Mouse (Mus musculus) lung, embryonic 16.5 days (tissue): ENCODE measurements around the gene Glyatl3. TPM values are rescaled to one million over a fixed set of nuclear protein-coding genes. Genes with fewer than 3 reads are reported as not detected.

Experiments used
- ATAC-seq: fragments of 200-750 bp; cut with Nextera tagmentation; 2 replicates; pipeline ENCODE4 v1.8.0; 2017; ENCODE audit warnings: low read depth, mild to moderate bottlenecking, moderate library complexity
- H3K27ac ChIP-seq: fragments of 300-500 bp; sonication (generic); 2 replicates; pipeline ENCODE4 v1.5.1; 2014; ENCODE audit warnings: mild to moderate bottlenecking, control low read depth, low read length
- H3K27me3 ChIP-seq: fragments of 300-500 bp; sonication (generic); 2 replicates; pipeline ENCODE4 v1.6.1; 2014; ENCODE audit warnings: low read depth, low read length, mixed read lengths; ENCODE audit not compliant: control insufficient read depth, insufficient read depth
- H3K36me3 ChIP-seq: fragments of 300-500 bp; sonication (generic); 2 replicates; pipeline ENCODE4 v1.6.1; 2014; ENCODE audit warnings: low read length; ENCODE audit not compliant: control insufficient read depth, insufficient read depth
- H3K4me1 ChIP-seq: fragments of 300-500 bp; sonication (generic); replicated peaks from 2 replicates; pipeline ENCODE4 v1.6.1; 2014; ENCODE audit warnings: low read length, mixed read lengths; ENCODE audit not compliant: control insufficient read depth, insufficient read depth
- H3K4me2 ChIP-seq: fragments of 300-500 bp; sonication (generic); 2 replicates; pipeline ENCODE4 v1.6.1; 2014; ENCODE audit warnings: low read depth, low read length, control low read depth
- H3K4me3 ChIP-seq: fragments of 300-500 bp; sonication (generic); 2 replicates; pipeline ENCODE4 v1.5.1; 2014; ENCODE audit warnings: mild to moderate bottlenecking, low read length, control low read depth
- H3K9ac ChIP-seq: fragments of 300-500 bp; sonication (generic); 2 replicates; pipeline ENCODE4 v1.6.1; 2014; ENCODE audit warnings: low read length, control low read depth
- H3K9me3 ChIP-seq: fragments of 300-500 bp; sonication (generic); 2 replicates; pipeline ENCODE4 v1.6.1; 2016; ENCODE audit warnings: low read length; ENCODE audit not compliant: control insufficient read depth
- WGBS: fragments of 180-500 bp; shearing (Covaris S2); extraction: QIAGEN DNeasy Blood & Tissue Kit; methylation state at CpG from one replicate; pipeline ENCODE4 v1.1.7; 2014; 5-methylcytosine and 5-hydroxymethylcytosine counted together
- polyA plus RNA-seq: library from polyadenylated mRNA; unstranded; fragments of >200 nt; fragmentation: Nextera tagmentation; extraction: Ambion mirVana; gene quantifications from 2 replicates; pipeline ENCODE4 v1.2.1, GENCODE M21; 2015

Gene Glyatl3
- polyA plus RNA-seq, 1 experiment from 2014 or later: not detected

DNA sequence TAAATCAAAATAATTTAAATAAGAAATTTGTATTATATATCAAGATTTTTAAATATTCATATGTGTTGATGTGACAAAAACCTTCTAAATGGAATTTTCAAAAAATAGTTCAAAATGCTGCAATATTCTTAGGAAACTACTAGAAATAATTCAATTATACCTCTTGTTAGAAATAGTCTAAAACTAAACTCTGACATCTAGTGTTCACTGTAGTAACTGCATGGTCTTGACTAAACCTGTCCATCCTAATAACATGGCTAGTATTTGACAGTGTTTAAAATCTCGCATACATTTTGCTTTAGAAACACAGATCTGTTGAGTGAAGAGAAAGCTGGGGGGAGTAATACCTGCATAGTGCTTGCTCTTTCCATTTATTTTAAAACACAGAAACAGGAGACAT lies 17.3 kb downstream of the Glyatl3 start:
- Histone ChIP-seq H3K4me1 (no peaks in the 10 kb centered on the region), H3K27me3 (no peaks in the 10 kb centered on the region), H3K4me2 (no peak overlapping the region), H3K4me3 (no peak overlapping the region), H3K9me3 (no peaks in the 10 kb centered on the region), H3K27ac (no peak overlapping the region), H3K36me3 (no peaks in the 10 kb centered on the region), H3K9ac (no peak overlapping the region)
- ATAC-seq: no peak
- 56% methylated on average over 1 of the region's 1 CpGs for WGBS

DNA sequence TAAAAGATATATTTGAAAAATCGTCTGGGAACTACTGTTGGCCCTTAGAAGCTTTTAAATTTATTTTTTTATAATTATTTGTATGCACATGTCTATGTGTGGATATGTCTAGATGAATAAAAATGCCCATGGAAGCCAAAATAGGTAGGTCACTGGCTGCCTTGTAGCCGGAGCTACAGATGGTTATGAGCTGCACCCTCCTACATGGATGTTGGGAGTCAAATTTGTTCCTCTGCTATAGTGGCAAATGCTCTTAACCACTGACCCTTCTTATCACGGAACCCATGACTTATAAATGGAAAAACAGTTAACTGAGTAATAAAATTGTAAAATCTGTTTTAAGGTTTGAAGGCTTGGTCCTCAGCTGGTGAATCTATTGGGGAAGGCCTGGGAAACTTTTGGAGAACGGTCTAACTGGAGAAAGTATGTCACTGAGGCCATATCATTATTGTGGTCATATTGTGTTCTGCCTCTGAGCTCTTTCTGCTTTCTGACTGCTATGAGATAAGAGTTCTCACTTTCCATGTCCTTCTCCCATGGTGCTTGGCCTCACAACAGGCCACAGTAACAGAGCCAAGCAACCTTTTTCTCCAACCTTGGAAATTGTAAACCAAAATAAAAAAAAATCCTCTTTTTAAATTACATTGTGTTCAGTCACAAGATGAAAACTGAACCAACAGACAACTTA lies 26.2 kb downstream of the Glyatl3 start:
- Histone ChIP-seq H3K4me3 (no peak overlapping the region), H3K27me3 (no peaks in the 10 kb centered on the region), H3K36me3 (no peaks in the 10 kb centered on the region), H3K9me3 (no peaks in the 10 kb centered on the region), H3K4me1 (no peaks in the 10 kb centered on the region), H3K4me2 (no peak overlapping the region), H3K27ac (no peak overlapping the region), H3K9ac (no peak overlapping the region)
- WGBS: 77% methylated on average over 4 of the region's 4 CpGs
- ATAC-seq: no peak

DNA sequence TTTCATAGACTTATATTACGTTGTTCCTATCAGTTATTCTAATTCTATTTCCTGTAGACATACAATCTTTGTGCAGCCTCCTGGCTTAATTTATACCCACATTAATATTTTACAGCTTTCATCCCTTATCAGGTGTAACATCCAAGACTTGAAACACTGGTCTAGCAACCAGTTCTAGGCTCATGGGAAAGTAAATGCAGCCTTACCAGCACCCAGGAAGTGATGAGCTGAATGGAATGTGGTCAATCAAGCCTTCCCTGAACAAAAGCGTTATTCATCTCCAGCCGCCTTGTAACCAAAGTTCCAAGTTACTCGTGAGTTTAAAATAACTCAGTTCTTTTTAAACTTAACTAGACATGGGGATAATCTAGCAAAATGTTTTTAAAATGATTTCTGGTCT lies 29.0 kb downstream of the Glyatl3 start:
- Histone ChIP-seq H3K9ac (no peak overlapping the region), H3K27ac (no peak overlapping the region), H3K27me3 (no peaks in the 10 kb centered on the region), H3K4me2 (no peak overlapping the region), H3K4me1 (no peaks in the 10 kb centered on the region), H3K36me3 (no peaks in the 10 kb centered on the region), H3K9me3 (no peaks in the 10 kb centered on the region), H3K4me3 (no peak overlapping the region)
- WGBS: 54% methylated on average over 4 of the region's 4 CpGs
- ATAC-seq: no peak

DNA sequence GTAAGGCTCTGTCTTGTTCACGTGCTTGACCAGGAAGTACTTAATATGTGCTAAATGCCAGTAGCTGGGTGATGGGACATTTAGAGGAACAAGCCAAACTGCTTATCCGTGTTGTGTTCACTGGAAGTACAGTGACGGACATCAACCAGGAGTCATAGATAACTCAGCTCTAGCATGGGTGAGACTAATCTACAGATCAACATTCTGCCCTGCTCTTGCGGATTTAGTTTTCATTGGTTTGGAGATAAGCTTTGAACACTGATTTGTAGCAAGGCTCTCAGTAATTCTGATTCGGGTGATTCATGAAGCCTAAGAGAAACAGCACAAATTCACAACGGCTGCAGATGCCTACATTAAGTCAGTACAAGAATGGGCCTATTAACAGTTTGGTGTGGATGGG lies 32.0 kb downstream of the Glyatl3 start:
- Histone ChIP-seq H3K4me1 (no peaks in the 10 kb centered on the region), H3K9ac (no peak overlapping the region), H3K27ac (no peak overlapping the region), H3K9me3 (no peaks in the 10 kb centered on the region), H3K27me3 (no peaks in the 10 kb centered on the region), H3K4me2 (no peak overlapping the region), H3K4me3 (no peak overlapping the region), H3K36me3 (no peaks in the 10 kb centered on the region)
- 86% methylated on average over 6 of the region's 6 CpGs for WGBS
- no peak for ATAC-seq

DNA sequence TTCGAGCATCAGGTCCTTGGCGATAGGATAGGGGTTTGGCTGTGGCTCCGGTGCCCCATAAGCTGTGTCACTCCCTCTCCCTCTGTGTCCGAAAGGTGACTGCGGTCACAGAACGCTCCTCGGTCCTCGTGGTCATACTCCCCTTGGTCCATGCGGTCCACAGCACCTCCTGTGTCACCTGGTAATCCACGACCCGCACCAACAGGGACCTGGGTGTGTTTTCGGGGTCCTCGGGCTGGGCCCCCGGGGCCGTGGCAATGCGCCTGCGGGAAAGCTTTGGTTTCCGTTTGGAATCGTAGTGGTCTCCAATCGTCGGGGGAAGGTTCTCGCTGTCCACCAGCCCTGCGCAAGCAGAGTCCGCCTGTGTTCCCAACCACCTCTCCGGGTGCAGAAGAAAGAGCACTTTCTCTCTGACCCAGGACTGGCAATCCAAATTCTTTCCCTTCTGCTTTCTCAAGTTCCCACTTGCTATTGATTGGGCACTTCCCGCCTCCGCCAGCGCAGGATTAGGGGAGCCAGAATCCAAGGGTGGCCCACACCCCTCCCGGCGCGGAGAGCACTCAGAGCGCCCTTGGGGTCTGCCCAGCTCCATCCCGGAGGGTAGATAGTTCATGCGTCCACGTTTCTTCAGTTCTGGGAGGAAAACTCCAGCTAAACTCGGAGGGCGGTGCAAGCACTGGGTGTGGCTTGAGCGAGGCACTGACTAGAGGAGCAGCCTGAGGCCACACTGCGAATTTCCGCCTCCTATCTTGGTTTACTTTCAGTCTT lies 34.0 kb downstream of the Glyatl3 start, which contains the start of gene 9130008F23Rik:
9130008F23Rik (minus strand) TSS at position 636 of the 768 bp plus-strand sequence.
- Histone ChIP-seq H3K36me3 (no peaks in the 10 kb centered on the region), H3K4me2 (peak within 1 kb of the TSS; percentile 74), H3K27me3 (no peaks in the 10 kb centered on the region), H3K9me3 (no peaks in the 10 kb centered on the region), H3K4me1 (peaks cover 4% of the 10 kb centered on the region; the same call in 1 of the 2 replicates), H3K27ac (peak within 1 kb of the TSS; percentile 91), H3K9ac (peak within 1 kb of the TSS; percentile 90), H3K4me3 (peak within 1 kb of the TSS; percentile 83)
- peak; percentile 92 for ATAC-seq
- WGBS: under 1% methylated on average over 40 of the region's 40 CpGs

GRCm38 (mm10) chr17:40879528-40879923 lies 34.6 kb downstream of the Glyatl3 start:
- Histone ChIP-seq H3K27ac (peak overlapping the region; percentile 91; the same call in 1 of the 2 replicates), H3K4me3 (peak overlapping the region; percentile 83)
- 10% methylated on average over 6 of the region's 6 CpGs for WGBS

GRCm38 (mm10) chr17:40877741-40878140 lies 36.4 kb downstream of the Glyatl3 start:
- Histone ChIP-seq H3K36me3 (no peaks in the 10 kb centered on the region), H3K27ac (0 out of 2 replicates have a peak overlapping the region, but pooled peaks have one; percentile 9), H3K4me1 (peaks cover 7% of the 10 kb centered on the region; the same call in 1 of the 2 replicates), H3K4me3 (peak overlapping the region; percentile 83), H3K27me3 (no peaks in the 10 kb centered on the region), H3K9ac (peak overlapping the region; percentile 29; the same call in 1 of the 2 replicates), H3K4me2 (peak overlapping the region; percentile 74), H3K9me3 (no peaks in the 10 kb centered on the region)
- 36% methylated on average over 3 of the region's 3 CpGs for WGBS
- ATAC-seq: no peak

More at GRCm38 (mm10) chr17:40879528-40879923, 34.6 kb downstream of the Glyatl3 start:
- Histone ChIP-seq H3K36me3 (no peaks in the 10 kb centered on the region), H3K27me3 (no peaks in the 10 kb centered on the region), H3K9ac (peak overlapping the region; percentile 90), H3K4me1 (peaks cover 4% of the 10 kb centered on the region; the same call in 1 of the 2 replicates), H3K4me2 (peak overlapping the region; percentile 74), H3K9me3 (no peaks in the 10 kb centered on the region)
- ATAC-seq: no peak

GRCm38 (mm10) chr17:40875568-40875967 lies 38.6 kb downstream of the Glyatl3 start:
- no peaks in the 10 kb centered on the region for H3K27me3 ChIP-seq
- no peak for ATAC-seq
- H3K4me2 ChIP-seq: no peak overlapping the region
- H3K36me3 ChIP-seq: no peaks in the 10 kb centered on the region
- 94% methylated on average over 1 of the region's 1 CpGs for WGBS
- peaks cover 7% of the 10 kb centered on the region; the same call in 1 of the 2 replicates for H3K4me1 ChIP-seq
- H3K9me3 ChIP-seq: no peaks in the 10 kb centered on the region
- H3K4me3 ChIP-seq: no peak overlapping the region
- H3K27ac ChIP-seq: no peak overlapping the region
- no peak overlapping the region for H3K9ac ChIP-seq

DNA sequence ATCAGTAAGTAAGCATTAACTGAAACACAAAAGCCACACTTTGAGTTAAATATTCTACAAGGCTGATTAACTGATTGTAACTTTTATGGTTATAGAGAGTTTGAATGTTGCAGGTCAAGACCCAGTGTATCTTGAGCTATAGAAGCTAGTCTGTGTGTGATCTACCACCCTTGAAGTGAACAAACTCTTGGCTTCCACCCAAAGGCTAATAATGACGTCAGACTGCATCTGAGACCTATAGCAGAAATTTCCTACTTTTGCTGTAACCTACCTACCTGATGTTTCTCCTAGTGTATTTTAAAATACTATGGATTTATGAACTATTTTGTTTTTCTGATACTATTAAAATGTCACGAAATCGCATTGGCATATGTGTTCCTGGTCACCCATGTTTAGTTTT lies 39.4 kb downstream of the Glyatl3 start:
- Histone ChIP-seq H3K9me3 (no peaks in the 10 kb centered on the region), H3K4me2 (no peak overlapping the region), H3K36me3 (no peaks in the 10 kb centered on the region), H3K4me1 (peaks cover 7% of the 10 kb centered on the region; the same call in 1 of the 2 replicates), H3K27me3 (no peaks in the 10 kb centered on the region), H3K9ac (no peak overlapping the region), H3K27ac (no peak overlapping the region), H3K4me3 (no peak overlapping the region)
- WGBS: 68% methylated on average over 3 of the region's 3 CpGs
- ATAC-seq: no peak
